Mouse (Mus musculus) thymus, adult 2 months (tissue): Measurements from ENCODE around the gene C1qtnf2.

Source experiments
- CTCF ChIP-seq: fragments of 200-500 bp; IDR thresholded peaks from 2 replicates; pipeline ENCODE4 v1.5.1; 2012; ENCODE audit warnings: mild to moderate bottlenecking, control low read depth, low read length, moderate library complexity, borderline replicate concordance; ENCODE audit not compliant: control insufficient read depth, poor library complexity, insufficient read depth; ENCODE audit errors: extremely low read depth
- POLR2A ChIP-seq: fragments of 200-500 bp; IDR thresholded peaks from 2 replicates; pipeline ENCODE4 v1.6.1; 2012; ENCODE audit warnings: mild to moderate bottlenecking, low read length, control low read depth, moderate library complexity; ENCODE audit not compliant: control insufficient read depth, poor library complexity, insufficient read depth; ENCODE audit errors: extremely low read depth

- TF ChIP-seq POLR2A, result no peak
- no peak for TF ChIP-seq CTCF
Measured at GRCm38 (mm10) chr11:43512661-43513190, 38.6 kb downstream of the C1qtnf2 start.
